Comparison of ENCODE assay signal across 10 mouse cellular contexts in genomic region chr7:130807749-130808148, GRCm38 (mm10). TPM values are rescaled to one million over a fixed set of nuclear protein-coding genes. Genes with fewer than 3 reads are reported as not detected.
A peak's percentile ranks its signal among the peaks of the same experiment; 100 is the strongest.
DNase-seq lines count a peak whose midpoint lies in the region; ATAC-seq and TF ChIP-seq lines count a peak whose summit lies in the region.
"Had no signal": no experiment of that assay in that cellular context is flagged by ENCODE, and none has a peak within 500 bp of the region (broad histone marks: within the 10 kb centered on the region; RNA-seq: fewer than 3 reads in every experiment).

No protein-coding gene starts in this region.

- peaks cover 7% of the 10 kb centered on the region; the same call in 1 of the 2 replicates for H3K4me1 ChIP-seq in kidney, embryonic 16.5 days (ENCODE audit: insufficient read depth, low read length)
- H3K4me1 ChIP-seq in heart, embryonic 16.5 days (ENCODE audit: control insufficient read depth, insufficient read depth, low read length): peaks cover 7% of the 10 kb centered on the region
- H3K4me1 ChIP-seq in lung, adult 2 months (ENCODE audit: control insufficient read depth, insufficient read depth, low read length): peaks cover 7% of the 10 kb centered on the region
- no peaks in the 10 kb centered on the region for H3K4me1 ChIP-seq in kidney, embryonic 14.5 days (ENCODE audit: control insufficient read depth, insufficient read depth, low read length)

- H3K27ac ChIP-seq in kidney, embryonic 16.5 days (ENCODE audit: low read length): no peak overlapping the region
- H3K27ac ChIP-seq in heart, embryonic 16.5 days (ENCODE audit: low read length): no peak overlapping the region
- H3K27ac ChIP-seq in kidney, embryonic 14.5 days (ENCODE audit: low read depth, low read length): no peak overlapping the region
- H3K27ac ChIP-seq: heart, embryonic 13.5 days had no signal

- peak; percentile 33 to 57 for DNase-seq in kidney, postnatal 25 days
- DNase-seq in adrenal gland, postnatal 25 days: peak; percentile 71
- peak; percentile 28 for DNase-seq in lung, adult 2 months
- peak; percentile 43 to 68 for DNase-seq in urinary bladder, postnatal 36 days (ENCODE audit: low spot score in 2 of 2)
- DNase-seq in embryo, embryonic 11 days: no peak

- ATAC-seq in kidney, embryonic 16.5 days (ENCODE audit: low FRiP score, low TSS enrichment): no peak
- ATAC-seq in heart, embryonic 16.5 days (replicated peaks; ENCODE audit: extremely low read depth, insufficient read depth, low FRiP score): peak; percentile 78
- ATAC-seq in kidney, embryonic 14.5 days (ENCODE audit: low FRiP score, low TSS enrichment): no peak

- H3K4me2 ChIP-seq in kidney, embryonic 16.5 days (replicated peaks; ENCODE audit: low read depth, low read length): no peak overlapping the region
- H3K4me2 ChIP-seq in heart, embryonic 16.5 days (ENCODE audit: low read depth, low read length): no peak overlapping the region
- H3K4me2 ChIP-seq in kidney, embryonic 14.5 days (replicated peaks; ENCODE audit: low read depth, low read length): no peak overlapping the region
- H3K4me2 ChIP-seq: heart, embryonic 13.5 days had no signal

- no peak overlapping the region for H3K9ac ChIP-seq in kidney, embryonic 16.5 days (replicated peaks; ENCODE audit: low read length)
- no peak overlapping the region for H3K9ac ChIP-seq in heart, embryonic 16.5 days (ENCODE audit: low read length)
- H3K9ac ChIP-seq in kidney, embryonic 14.5 days (ENCODE audit: low read depth, low read length): no peak overlapping the region
- H3K9ac ChIP-seq: heart, embryonic 13.5 days had no signal

- no peak for TF ChIP-seq CTCF in lung, adult 2 months (IDR thresholded peaks at IDR 0.05; ENCODE audit: insufficient read depth, low read length)

- H3K9me3 ChIP-seq in kidney, embryonic 16.5 days (ENCODE audit: low read length): no peaks in the 10 kb centered on the region
- no peaks in the 10 kb centered on the region for H3K9me3 ChIP-seq in heart, embryonic 16.5 days (replicated peaks; ENCODE audit: control insufficient read depth, low read length)
- no peaks in the 10 kb centered on the region for H3K9me3 ChIP-seq in kidney, embryonic 14.5 days (ENCODE audit: control insufficient read depth, low read length)
- H3K9me3 ChIP-seq: heart, embryonic 13.5 days had no signal

- no peaks in the 10 kb centered on the region for H3K36me3 ChIP-seq in kidney, embryonic 16.5 days (ENCODE audit: insufficient read depth, low read length)
- H3K36me3 ChIP-seq in heart, embryonic 16.5 days (ENCODE audit: control insufficient read depth, insufficient read depth): no peaks in the 10 kb centered on the region
- H3K36me3 ChIP-seq in kidney, embryonic 14.5 days (ENCODE audit: control insufficient read depth, insufficient read depth, low read length): no peaks in the 10 kb centered on the region
- H3K36me3 ChIP-seq: heart, embryonic 13.5 days had no signal

- WGBS in kidney, embryonic 16.5 days: 76% methylated on average over 8 of the region's 8 CpGs
- WGBS in heart, embryonic 16.5 days: 37% methylated on average over 8 of the region's 8 CpGs
- 33% methylated on average over 8 of the region's 8 CpGs for WGBS in lung, adult 2 months
- 83% methylated on average over 8 of the region's 8 CpGs for WGBS in kidney, embryonic 14.5 days

- no peak for TF ChIP-seq POLR2A in lung, adult 2 months (IDR thresholded peaks at IDR 0.05; ENCODE audit: borderline replicate concordance, extremely low read depth, low read depth, low read length)

- no peak overlapping the region for H3K4me3 ChIP-seq in kidney, embryonic 16.5 days (ENCODE audit: low read length)
- no peak overlapping the region for H3K4me3 ChIP-seq in heart, embryonic 16.5 days (ENCODE audit: low read length)
- no peak overlapping the region for H3K4me3 ChIP-seq in lung, adult 2 months (replicated peaks; ENCODE audit: extremely low read depth, low read depth, low read length)
- no peak overlapping the region for H3K4me3 ChIP-seq in kidney, embryonic 14.5 days (ENCODE audit: low read length)
- H3K4me3 ChIP-seq: heart, embryonic 13.5 days had no signal

- H3K27me3 ChIP-seq in kidney, embryonic 16.5 days (ENCODE audit: insufficient read depth, low read length): no peaks in the 10 kb centered on the region
- H3K27me3 ChIP-seq in heart, embryonic 16.5 days (ENCODE audit: control insufficient read depth, insufficient read depth, low read length): no peaks in the 10 kb centered on the region
- no peaks in the 10 kb centered on the region for H3K27me3 ChIP-seq in kidney, embryonic 14.5 days (ENCODE audit: control insufficient read depth, insufficient read depth, low read length)
- H3K27me3 ChIP-seq: heart, embryonic 13.5 days had no signal

RNA-seq across cellular contexts. Expression of gene Btbd16, which starts 33.9 kb away (rescaled TPM):
- 0.17 TPM in 1 of 2 replicates, not detected in the other for polyA plus RNA-seq in kidney, embryonic 16.5 days (2015; fragmentation: Nextera tagmentation; extraction: Ambion mirVana)
- not detected in 2 replicates for total RNA-seq in adrenal gland, postnatal 25 days (2021)
- polyA plus RNA-seq in heart, embryonic 16.5 days (2015; fragmentation: Nextera tagmentation; extraction: Ambion mirVana): 0.08 and 0.17 TPM in 2 replicates
- polyA plus RNA-seq in lung, adult 2 months (2012; rRNA removed): not detected in 2 replicates
- polyA plus RNA-seq in kidney, embryonic 14.5 days (2014; fragmentation: Nextera tagmentation; extraction: Ambion mirVana): not detected in 2 replicates
- polyA plus RNA-seq: neural tube, embryonic 14.5 days had no signal

RNA-seq across cellular contexts. Expression of gene Plekha1, which starts 57.8 kb away (rescaled TPM):
- polyA plus RNA-seq in kidney, embryonic 16.5 days (2015; fragmentation: Nextera tagmentation; extraction: Ambion mirVana): 91.6 and 101 TPM in 2 replicates
- total RNA-seq in adrenal gland, postnatal 25 days (2021): 26.7 and 32.6 TPM in 2 replicates
- 55.2 and 56.5 TPM in 2 replicates for polyA plus RNA-seq in heart, embryonic 16.5 days (2015; fragmentation: Nextera tagmentation; extraction: Ambion mirVana)
- 66.8 and 99.2 TPM in 2 replicates for polyA plus RNA-seq in lung, adult 2 months (2012; rRNA removed)
- 36.7 and 72.9 TPM in 2 replicates for polyA plus RNA-seq in kidney, embryonic 14.5 days (2014; fragmentation: Nextera tagmentation; extraction: Ambion mirVana)
